Mouse (Mus musculus) adrenal gland, adult 2 months (tissue): ENCODE data around the gene Gm8068. TPM values are rescaled to one million over a fixed set of nuclear protein-coding genes. Genes with fewer than 3 reads are reported as not detected.
"Not testable (repeated sequence)": the region's sequence is repeated elsewhere in the genome, so short reads cannot be mapped to it uniquely, and the experiment has no call there.

Source experiments
- DNase-seq: peaks from one replicate; pipeline ENCODE4 v3.0.0; 2021
- long read RNA-seq: library from polyadenylated mRNA; stranded (forward); transcript quantifications from one replicate; pipeline ENCODE4 v2.0.0, GENCODE M21; 2021
- polyA plus RNA-seq: library from polyadenylated mRNA; depleted of rRNA; stranded (reverse); fragments of >200 nt; gene quantifications from 2 replicates; pipeline ENCODE4 v1.2.3, GENCODE M21; 2012; rRNA removed
- total RNA-seq, 2 experiments: library from RNA; stranded (reverse); gene quantifications; 2 replicates each; pipeline ENCODE4 v1.2.3; 2021

Gm8068 gene
- total RNA-seq (not detected), polyA plus RNA-seq (not detected in 2 replicates)
- long read RNA-seq, result 0 reads

DNA sequence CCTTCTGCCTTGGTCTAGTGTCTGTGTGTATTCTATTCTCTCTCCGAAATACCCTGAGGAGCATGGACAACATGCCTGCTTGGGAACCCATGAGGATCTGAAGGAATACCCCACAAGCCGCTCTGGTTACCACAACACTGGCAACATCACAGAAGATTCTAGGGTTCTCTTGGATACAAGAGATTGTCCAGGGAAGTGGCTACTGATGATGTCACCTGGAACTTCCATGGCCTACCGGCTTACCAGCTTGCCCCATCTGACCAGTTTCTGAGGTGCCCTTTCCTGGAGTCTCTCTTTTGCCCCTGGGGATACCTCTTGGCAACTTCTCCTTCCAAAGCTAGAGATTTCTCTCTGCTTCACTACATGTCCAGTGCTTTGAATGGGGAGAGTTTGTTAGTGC lies at the start of gene Gm8068:
Gene Gm8068, minus strand, starts transcription at position 101 of the 400 bp plus-strand sequence.
- DNase-seq, result not testable (repeated sequence)

GRCm38 (mm10) chr14:41750514-41750913 lies 48.8 kb upstream of the Gm8068 start, which contains the start of gene Gm7929:
Gm7929 (minus strand) TSS chr14:41750614.
- not testable (repeated sequence) for DNase-seq

DNA sequence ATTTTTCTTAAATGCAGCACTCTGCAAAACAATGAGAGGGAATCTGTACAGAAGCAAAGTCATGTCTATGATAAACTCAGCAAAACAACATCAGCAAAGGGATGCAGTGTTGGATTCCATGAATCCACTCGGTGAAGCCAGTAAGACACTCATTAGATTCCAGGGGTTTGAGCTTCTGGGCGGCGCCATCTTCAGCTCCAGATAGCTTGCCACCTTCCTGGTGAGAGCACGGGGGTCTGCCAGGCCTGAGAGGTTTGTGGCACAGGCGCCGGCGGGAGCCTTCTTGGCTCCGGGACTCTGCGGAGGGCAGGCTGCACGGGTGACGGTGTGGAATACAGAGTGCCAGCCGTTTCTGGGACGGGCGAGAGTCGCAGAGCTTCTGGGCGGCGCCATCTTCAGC lies 21.8 kb upstream of the Gm8068 start:
- not testable (repeated sequence) for DNase-seq

- not testable (repeated sequence) for DNase-seq
Observed at GRCm38 (mm10) chr14:41717180-41717579, 15.5 kb upstream of the Gm8068 start.

GRCm38 (mm10) chr14:41648176-41648575 lies 53.5 kb downstream of the Gm8068 start:
- not testable (repeated sequence) for DNase-seq

Other genes starting within 250 kb of the Gm8068 start
- gene Gm7954, start 248.4 kb downstream of the Gm8068 start, total RNA-seq, result not detected
- gene Gm7954, start 248.4 kb downstream of the Gm8068 start, polyA plus RNA-seq, result not detected in 2 replicates
- gene Gm3486, start 212.4 kb downstream of the Gm8068 start, total RNA-seq, result not detected
- gene Gm3486, start 212.4 kb downstream of the Gm8068 start, polyA plus RNA-seq, result not detected in 2 replicates
- gene Gm7970, start 146.3 kb downstream of the Gm8068 start, total RNA-seq, result not detected
- gene Gm7970, start 146.3 kb downstream of the Gm8068 start, polyA plus RNA-seq, result not detected in 2 replicates
- gene 1700049E17Rik2, start 128.7 kb downstream of the Gm8068 start, total RNA-seq, result not detected
- not detected in 2 replicates for gene 1700049E17Rik2, start 128.7 kb downstream of the Gm8068 start, polyA plus RNA-seq
- not detected for gene Gm3072, start 77.3 kb downstream of the Gm8068 start, total RNA-seq
- not detected in 2 replicates for gene Gm3072, start 77.3 kb downstream of the Gm8068 start, polyA plus RNA-seq
- not detected for gene Gm3676, start 55.4 kb downstream of the Gm8068 start, total RNA-seq
- gene Gm3676, start 55.4 kb downstream of the Gm8068 start, polyA plus RNA-seq, result not detected in 2 replicates
- not detected for gene Gm7929, start 48.7 kb upstream of the Gm8068 start, total RNA-seq
- not detected in 2 replicates for gene Gm7929, start 48.7 kb upstream of the Gm8068 start, polyA plus RNA-seq
- gene Gm47189, start 70.6 kb upstream of the Gm8068 start, total RNA-seq, result not detected
- not detected in 2 replicates for gene Gm47189, start 70.6 kb upstream of the Gm8068 start, polyA plus RNA-seq
- gene Gm7980, start 205.4 kb upstream of the Gm8068 start, total RNA-seq, result not detected
- not detected in 2 replicates for gene Gm7980, start 205.4 kb upstream of the Gm8068 start, polyA plus RNA-seq
- not detected for gene 1700049E17Rik1, start 223.1 kb upstream of the Gm8068 start, total RNA-seq
- not detected in 2 replicates for gene 1700049E17Rik1, start 223.1 kb upstream of the Gm8068 start, polyA plus RNA-seq
- gene 1700024B05Rik, start 242.1 kb upstream of the Gm8068 start, total RNA-seq, result not detected
- gene 1700024B05Rik, start 242.1 kb upstream of the Gm8068 start, polyA plus RNA-seq, result not detected in 2 replicates